Mouse (Mus musculus): ENCODE data around the gene Trib3.
A peak's percentile ranks its signal among the peaks of the same experiment; 100 is the strongest.

Gene Trib3

GRCm38 (mm10) chr2:152343329-152344213, at the start of gene Trib3:
Gene Trib3 (minus strand): TSS chr2:152344032.
- DNase-seq = peak; percentile 86 to 88

GRCm38 (mm10) chr2:152393225-152394017, 49.6 kb upstream of the Trib3 start:
- no peak for DNase-seq

- no peak for DNase-seq
Observed at GRCm38 (mm10) chr2:152392786-152393185, 49.0 kb upstream of the Trib3 start.

DNA sequence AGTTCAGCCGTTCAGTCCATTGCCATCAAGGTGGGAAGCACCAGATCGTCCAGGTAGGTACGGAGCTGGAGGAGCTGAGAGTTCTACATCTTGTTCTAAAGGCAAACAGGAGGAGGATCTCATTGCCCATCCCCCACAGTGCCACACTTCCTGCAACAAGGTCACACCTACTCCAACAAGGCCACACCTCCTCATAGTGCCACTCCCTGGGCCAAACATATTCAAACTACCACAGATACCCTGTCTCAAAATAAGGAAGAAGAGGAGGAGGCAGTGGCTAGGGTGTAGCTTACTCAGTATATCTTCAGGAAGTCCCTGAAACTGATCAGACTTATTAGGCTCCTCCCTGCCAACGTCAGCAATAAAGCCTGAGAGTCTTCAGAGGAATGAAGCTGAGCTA, 40.4 kb upstream of the Trib3 start:
- no peak for DNase-seq

- DNase-seq = no peak
Observed at GRCm38 (mm10) chr2:152376345-152376741, 32.5 kb upstream of the Trib3 start, which contains the start of gene Nrsn2. Gene Nrsn2 (minus strand): TSS chr2:152376638.

- no peak for DNase-seq
Observed at GRCm38 (mm10) chr2:152375652-152376344, 32.0 kb upstream of the Trib3 start.

DNA sequence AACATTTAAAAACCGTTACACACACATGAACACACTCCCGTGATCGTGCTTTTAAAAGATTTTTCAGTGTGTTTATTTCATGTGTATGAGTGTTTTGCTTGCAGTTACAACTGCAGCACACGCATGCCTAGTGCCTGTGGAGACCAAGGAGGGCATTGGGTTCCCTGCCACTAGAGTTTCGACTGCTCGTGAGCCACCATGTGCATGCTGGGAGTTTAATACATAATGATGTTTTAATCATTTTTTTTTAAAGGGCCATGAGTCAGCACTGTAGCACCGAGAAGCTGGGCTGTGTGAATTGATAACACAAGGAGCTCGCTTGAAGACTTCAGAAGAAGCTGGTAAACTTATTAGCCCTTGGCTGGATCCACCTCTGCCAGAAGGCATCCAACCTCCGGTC, 29.7 kb upstream of the Trib3 start:
- DNase-seq = no peak

GRCm38 (mm10) chr2:152372661-152373060, 28.8 kb upstream of the Trib3 start:
- no peak for DNase-seq

DNA sequence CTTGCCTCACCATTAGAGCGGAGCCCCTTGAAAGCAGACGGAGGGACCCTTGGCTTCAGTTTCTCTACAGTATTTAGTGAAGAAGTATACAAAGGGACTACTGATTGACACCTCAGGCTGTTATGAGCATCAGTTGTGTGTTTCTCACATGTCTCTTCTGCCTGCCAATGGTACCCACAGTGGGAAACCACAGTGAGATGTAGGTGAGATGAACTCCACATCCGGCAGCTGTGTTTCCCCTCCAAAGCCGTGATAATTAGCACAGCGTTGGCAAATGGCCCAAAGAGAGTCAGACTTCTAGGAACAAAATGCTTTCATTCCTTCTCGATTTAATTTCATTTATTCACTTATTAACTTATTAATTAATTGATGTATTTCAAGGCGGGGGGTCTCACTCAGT, 28.3 kb upstream of the Trib3 start:
- DNase-seq = peak; percentile 38 to 57

DNA sequence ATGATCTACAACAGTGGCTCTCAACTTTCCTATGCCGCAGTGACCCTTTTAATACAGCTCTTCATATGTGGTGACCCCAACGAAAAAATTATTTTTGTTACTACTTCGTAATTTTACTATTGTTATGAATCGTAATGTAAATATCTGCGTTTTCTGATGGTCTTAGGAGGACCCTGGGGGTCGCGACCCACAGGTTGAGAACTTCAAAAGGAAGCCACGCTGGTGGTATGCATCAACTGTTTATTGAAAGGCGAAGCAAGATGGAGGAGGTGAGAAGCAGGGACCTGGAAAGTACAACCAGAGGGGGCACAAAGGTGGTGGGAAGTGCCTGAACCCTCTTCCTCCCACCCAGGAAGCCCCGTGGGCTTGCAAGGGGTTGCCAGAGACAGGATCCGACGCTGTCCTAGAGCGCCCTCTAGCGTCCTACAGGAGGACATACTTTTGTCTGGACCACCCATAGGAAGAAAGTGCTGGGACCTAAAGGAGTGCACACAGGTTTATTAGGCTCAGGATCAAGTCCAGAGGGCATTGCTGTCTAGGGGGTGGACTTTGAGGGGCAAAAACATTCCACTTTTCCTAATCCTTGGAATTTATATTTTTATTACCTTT, 24.8 kb upstream of the Trib3 start:
- peak; percentile 63 to 67 for DNase-seq

DNA sequence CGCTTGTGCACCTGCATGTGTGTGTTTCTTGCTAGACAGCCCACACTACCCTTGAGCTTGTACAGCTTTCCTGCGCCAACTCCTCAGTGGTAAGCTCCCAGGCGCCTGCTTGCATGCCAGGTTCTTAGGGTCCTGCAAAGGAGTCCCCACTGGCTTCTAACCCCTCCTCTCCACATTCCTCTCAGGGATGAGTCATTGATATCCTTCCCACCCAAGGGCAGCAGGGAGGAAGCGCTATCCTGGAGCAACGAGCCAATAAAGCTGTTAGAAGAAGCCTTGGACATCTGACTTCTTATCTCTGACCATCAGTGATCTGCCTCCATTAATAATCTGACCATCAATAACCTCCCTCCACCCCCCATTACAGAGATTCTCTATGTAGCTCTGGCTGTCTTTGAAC, 24.1 kb upstream of the Trib3 start:
- DNase-seq = no peak

DNA sequence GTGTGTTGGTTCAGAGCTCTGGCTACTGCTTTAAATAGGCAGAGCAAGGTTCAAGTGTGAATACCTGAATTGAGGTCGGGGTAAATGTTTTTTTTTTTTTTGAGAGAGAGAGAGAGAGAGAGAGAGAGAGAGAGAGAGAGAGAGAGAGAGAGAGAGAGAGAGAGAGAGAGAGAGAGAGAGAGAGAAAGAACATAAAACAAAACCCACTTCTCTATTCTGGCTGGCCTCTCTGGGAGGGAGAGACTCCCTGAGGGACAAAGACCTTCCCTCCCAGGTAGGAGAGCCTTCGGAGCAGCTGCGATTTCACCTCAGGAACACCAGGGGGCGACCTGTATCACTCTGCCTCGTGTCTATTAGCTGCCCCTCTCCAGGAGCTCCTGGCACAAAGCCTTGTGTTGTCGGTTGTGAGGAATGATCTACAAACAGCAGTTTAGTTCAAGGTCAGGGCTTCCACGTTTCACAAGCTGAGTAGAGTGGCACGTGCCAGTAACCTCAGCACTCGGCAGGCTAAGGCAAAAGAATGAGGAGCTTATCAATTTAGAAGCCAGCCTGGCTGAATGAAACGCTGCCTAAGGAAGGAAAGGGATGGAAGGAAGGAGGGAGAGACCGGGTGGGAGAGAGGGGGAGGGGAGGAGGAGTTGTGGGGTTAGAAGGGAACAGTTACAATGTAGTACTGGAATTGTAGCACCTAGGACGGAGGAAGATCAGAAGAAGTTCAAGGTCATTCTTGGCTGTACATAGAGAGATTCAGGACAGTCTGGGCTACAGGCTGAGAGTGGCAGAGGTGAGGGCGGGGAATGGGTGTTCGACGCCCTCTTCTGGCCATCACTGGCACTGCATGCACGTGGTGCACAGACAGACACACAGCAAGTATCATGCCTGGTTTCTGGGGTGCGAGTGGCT, 19.7 kb upstream of the Trib3 start:
- peak; percentile 58 to 66 for DNase-seq

- DNase-seq = no peak
Observed at GRCm38 (mm10) chr2:152361193-152361592, 17.4 kb upstream of the Trib3 start.

GRCm38 (mm10) chr2:152360271-152360775, 16.5 kb upstream of the Trib3 start:
- peak; percentile 29 to 52 for DNase-seq

GRCm38 (mm10) chr2:152359616-152360015, 15.8 kb upstream of the Trib3 start:
- DNase-seq = peak in 1 of 2 experiments; percentile 43

- peak; percentile 36 to 38 for DNase-seq
Observed at GRCm38 (mm10) chr2:152358977-152359376, 15.1 kb upstream of the Trib3 start.

DNA sequence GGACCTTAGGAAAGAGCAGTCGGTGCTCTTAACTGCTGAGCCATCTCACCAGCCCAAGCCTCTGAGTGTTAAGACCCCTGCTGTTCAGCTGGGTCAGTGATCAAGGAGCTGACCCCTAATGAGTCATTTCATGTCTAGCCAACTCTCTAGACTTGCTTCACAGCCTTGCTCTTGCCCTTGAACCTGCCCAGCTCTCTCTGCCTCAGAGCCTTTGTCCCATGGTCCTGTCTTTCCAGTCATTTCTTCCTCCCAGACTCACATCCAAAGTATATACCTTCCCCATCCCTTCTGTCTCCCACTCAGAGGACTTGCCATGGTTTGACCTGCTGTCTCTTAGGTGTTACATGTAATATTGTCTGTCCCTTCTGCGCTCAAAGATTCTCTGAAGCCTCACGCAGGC, 13.4 kb upstream of the Trib3 start:
- no peak for DNase-seq

DNA sequence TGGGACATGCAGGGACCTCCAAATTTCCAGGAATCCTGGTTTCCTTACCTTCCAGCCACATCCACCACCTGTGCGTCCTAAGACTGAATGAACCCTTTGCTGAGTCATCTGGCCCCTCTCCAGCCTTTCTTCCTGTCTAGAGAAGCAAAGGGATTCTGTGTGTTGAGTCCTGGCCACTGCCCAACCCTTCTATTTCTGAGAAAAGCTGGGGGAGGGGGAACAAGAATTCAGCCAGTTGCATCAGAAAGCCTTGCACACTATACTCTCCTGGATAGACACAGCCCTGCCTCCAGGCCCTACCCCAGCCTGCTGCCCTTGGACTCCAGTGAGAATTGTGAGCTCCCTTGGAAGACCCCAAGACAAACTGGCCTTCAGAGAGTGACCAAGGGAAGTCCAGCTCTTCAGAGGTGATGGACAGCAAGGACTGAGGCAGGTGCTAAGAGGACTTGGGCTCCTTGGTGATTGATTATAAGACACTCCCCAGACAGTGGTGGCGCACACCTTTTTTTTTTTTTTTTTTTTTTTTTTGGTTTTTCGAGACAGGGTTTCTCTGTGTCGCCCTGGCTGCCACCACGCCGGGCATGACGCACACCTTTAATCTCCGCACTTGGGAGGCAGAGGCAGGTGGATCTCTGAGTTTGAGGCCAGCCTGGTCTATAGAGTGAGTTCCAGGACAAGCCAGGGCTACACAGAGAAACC, 6.2 kb upstream of the Trib3 start:
- DNase-seq = no peak

DNA sequence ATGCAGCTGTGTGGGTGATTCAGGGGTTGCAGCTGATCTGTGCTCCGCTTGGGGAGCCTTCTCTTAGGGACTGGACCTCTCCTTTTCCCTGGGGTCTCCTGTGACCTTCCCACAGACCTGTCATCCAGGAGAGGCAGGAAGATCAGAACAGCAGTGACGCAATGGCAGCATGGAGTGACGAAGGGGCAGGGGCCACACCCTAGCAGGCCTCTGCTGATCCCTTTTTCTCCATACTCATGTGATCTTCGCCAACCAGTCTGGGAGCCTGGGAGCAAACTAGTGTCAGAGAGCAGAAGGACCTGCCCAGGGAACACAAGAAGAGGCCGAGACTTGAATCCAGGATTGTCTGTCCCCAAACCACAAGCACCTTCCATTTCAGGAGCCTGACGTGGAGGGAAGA, 5.4 kb upstream of the Trib3 start:
- DNase-seq = no peak

DNA sequence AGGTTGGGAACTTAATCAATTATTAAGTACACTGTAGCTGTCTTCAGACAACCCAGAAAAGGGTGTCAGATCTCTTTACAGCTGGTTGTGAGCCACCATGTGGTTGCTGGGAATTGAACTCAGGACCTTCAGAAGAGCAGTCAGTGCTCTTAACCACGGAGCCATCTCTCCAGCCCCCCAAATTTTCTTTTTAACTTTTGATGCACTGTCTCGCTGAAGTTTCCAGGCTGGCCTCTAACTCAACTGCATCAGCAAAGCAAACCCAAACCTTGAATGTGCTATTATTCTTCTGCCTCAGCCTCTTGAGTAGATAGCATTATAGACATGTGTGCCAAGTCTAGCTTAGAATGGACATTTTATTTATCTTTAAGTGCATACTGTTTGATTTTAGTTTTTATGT, 3.9 kb upstream of the Trib3 start:
- DNase-seq = no peak

Data from thymus, postnatal 36 days (tissue).